Mouse (Mus musculus) kidney, adult 2 months (tissue): ENCODE measurements at regions not wholly inside any gene's neighbourhood (a gene's known extent, or its start where the extent isn't known, plus 50 kb on each side); places are given as distances from the start of the nearest gene placed in this dataset.

Experiments
- CTCF ChIP-seq: fragments of 200-500 bp; conservative IDR thresholded peaks from 2 replicates; pipeline ENCODE4 v1.5.1; 2011; ENCODE audit warnings: low read depth, mild to moderate bottlenecking, control low read depth, low read length, moderate library complexity, mixed read lengths; ENCODE audit not compliant: insufficient read depth, insufficient read length
- POLR2A ChIP-seq: fragments of 200-500 bp; IDR thresholded peaks from one replicate; pipeline ENCODE4 v1.6.1; 2011; ENCODE audit warnings: low read depth, low read length, control low read depth

DNA sequence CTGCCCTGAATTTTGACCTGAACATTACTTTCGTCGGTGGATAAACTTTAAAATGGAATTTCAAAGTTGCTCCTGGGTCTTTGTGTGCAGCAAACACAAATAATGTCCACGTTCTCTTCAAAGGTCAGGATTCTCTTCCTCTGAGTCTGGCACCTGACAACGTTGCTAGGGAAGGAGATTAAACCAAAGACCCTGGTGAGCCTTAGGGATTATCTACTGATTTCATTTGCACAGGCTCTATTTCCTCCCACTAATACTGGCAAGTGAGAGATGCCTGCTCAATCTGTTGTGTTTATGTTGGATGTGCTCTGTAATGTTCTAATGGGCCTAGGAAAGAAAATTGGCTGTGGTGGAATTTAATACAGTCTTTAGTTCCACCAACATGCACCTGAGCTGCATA, 291.0 kb upstream of the Atp11b start:
- no peak for TF ChIP-seq CTCF
- TF ChIP-seq POLR2A, result no peak
